In genomic region chr17:56255429-56255828, GRCm38 (mm10) we compare ENCODE assay signal across 8 mouse cellular contexts. TPM values are rescaled to one million over a fixed set of nuclear protein-coding genes. Genes with fewer than 3 reads are reported as not detected.
A peak's percentile ranks its signal among the peaks of the same experiment; 100 is the strongest.
DNase-seq lines count a peak whose midpoint lies in the region; ATAC-seq lines count a peak whose summit lies in the region.

No protein-coding gene starts in this region.

- 20% methylated on average over 9 of the region's 9 CpGs for WGBS in neural tube, embryonic 11.5 days
- 20% methylated on average over 9 of the region's 9 CpGs for WGBS in heart, embryonic 13.5 days
- 20% methylated on average over 9 of the region's 9 CpGs for WGBS in midbrain, embryonic 12.5 days

- ATAC-seq in neural tube, embryonic 11.5 days (ENCODE audit: insufficient read depth, low FRiP score, low TSS enrichment): peak; percentile 3; the same call in 1 of the 2 replicates
- no peak for ATAC-seq in heart, embryonic 13.5 days (ENCODE audit: extremely low read depth, insufficient number of reproducible peaks, low FRiP score, low TSS enrichment)
- ATAC-seq in midbrain, embryonic 12.5 days (ENCODE audit: low FRiP score, low read depth): peak; percentile 13

- H3K9ac ChIP-seq in neural tube, embryonic 11.5 days (ENCODE audit: low read length): no peak overlapping the region
- H3K9ac ChIP-seq in heart, embryonic 13.5 days: peak overlapping the region; percentile 40; the same call in 1 of the 2 replicates
- H3K9ac ChIP-seq in midbrain, embryonic 12.5 days (replicated peaks): no peak overlapping the region

- H3K27me3 ChIP-seq in neural tube, embryonic 11.5 days (ENCODE audit: control insufficient read depth, insufficient read depth, low read length): no peaks in the 10 kb centered on the region
- H3K27me3 ChIP-seq in heart, embryonic 13.5 days (replicated peaks): no peaks in the 10 kb centered on the region; the same call in 1 of the 2 replicates
- no peaks in the 10 kb centered on the region for H3K27me3 ChIP-seq in midbrain, embryonic 12.5 days

- H3K36me3 ChIP-seq in neural tube, embryonic 11.5 days (ENCODE audit: control insufficient read depth, insufficient read depth, low read length): no peaks in the 10 kb centered on the region; the same call in 1 of the 2 replicates
- peaks cover 26% of the 10 kb centered on the region for H3K36me3 ChIP-seq in heart, embryonic 13.5 days
- peaks cover 22% of the 10 kb centered on the region for H3K36me3 ChIP-seq in midbrain, embryonic 12.5 days

- H3K4me1 ChIP-seq in neural tube, embryonic 11.5 days (ENCODE audit: control insufficient read depth, insufficient read depth, low read length): peaks cover 13% of the 10 kb centered on the region; the same call in 1 of the 2 replicates
- peaks cover 43% of the 10 kb centered on the region for H3K4me1 ChIP-seq in heart, embryonic 13.5 days
- peaks cover 41% of the 10 kb centered on the region for H3K4me1 ChIP-seq in midbrain, embryonic 12.5 days

- peak overlapping the region; percentile 2 for H3K4me2 ChIP-seq in neural tube, embryonic 11.5 days (ENCODE audit: low read depth)
- peak overlapping the region; percentile 85 for H3K4me2 ChIP-seq in heart, embryonic 13.5 days
- H3K4me2 ChIP-seq in midbrain, embryonic 12.5 days (replicated peaks): peak overlapping the region; percentile 73

- no peak overlapping the region for H3K4me3 ChIP-seq in neural tube, embryonic 11.5 days (ENCODE audit: low read depth, low read length)
- H3K4me3 ChIP-seq in heart, embryonic 13.5 days: peak overlapping the region; percentile 73; the same call in 1 of the 2 replicates
- H3K4me3 ChIP-seq in midbrain, embryonic 12.5 days: peak overlapping the region; percentile 75

- no peak overlapping the region for H3K27ac ChIP-seq in neural tube, embryonic 11.5 days (ENCODE audit: low read depth, low read length)
- peak overlapping the region; percentile 61; the same call in 1 of the 2 replicates for H3K27ac ChIP-seq in heart, embryonic 13.5 days (replicated peaks)
- H3K27ac ChIP-seq in midbrain, embryonic 12.5 days (replicated peaks): peak overlapping the region; percentile 8; the same call in 1 of the 2 replicates

- DNase-seq in adrenal gland, adult (ENCODE audit: inconsistent age in 2 of 2, low spot score in 1 of 2): peak; percentile 67 to 80
- DNase-seq in adrenal gland, postnatal 25 days: no peak
- peak; percentile 47 for DNase-seq in neural tube, embryonic 11.5 days (ENCODE audit: low spot score)
- DNase-seq in neural tube, embryonic 10.5 days (ENCODE audit: extremely low spot score, low spot score): no peak
- DNase-seq in layer of hippocampus, adult 9-11 months: peak; percentile 70
- no peak for DNase-seq in ovary, postnatal 10 days (ENCODE audit: low spot score)

- no peaks in the 10 kb centered on the region for H3K9me3 ChIP-seq in neural tube, embryonic 11.5 days (ENCODE audit: control insufficient read depth, low read length)
- H3K9me3 ChIP-seq in heart, embryonic 13.5 days: no peaks in the 10 kb centered on the region
- H3K9me3 ChIP-seq in midbrain, embryonic 12.5 days: no peaks in the 10 kb centered on the region

RNA-seq across cellular contexts. Expression of gene Fem1a, which starts 1.2 kb away (rescaled TPM):
- 30.0 and 32.0 TPM in 2 replicates for total RNA-seq in adrenal gland, postnatal 25 days (2021)
- polyA plus RNA-seq in neural tube, embryonic 11.5 days (2014; fragmentation: Nextera tagmentation; extraction: Ambion mirVana): 16.8 and 18.3 TPM in 2 replicates
- 17.2 and 18.5 TPM in 2 replicates for polyA plus RNA-seq in heart, embryonic 13.5 days (2015; fragmentation: Nextera tagmentation; extraction: Ambion mirVana)
- 17.9 and 18.6 TPM in 2 replicates for polyA plus RNA-seq in midbrain, embryonic 12.5 days (2016; fragmentation: Nextera tagmentation; extraction: Ambion mirVana)

RNA-seq across cellular contexts. Expression of gene Ticam1, which starts 21.2 kb away (rescaled TPM):
- total RNA-seq in adrenal gland, postnatal 25 days (2021): 25.1 and 28.8 TPM in 2 replicates
- 2.4 and 2.5 TPM in 2 replicates for polyA plus RNA-seq in neural tube, embryonic 11.5 days (2014; fragmentation: Nextera tagmentation; extraction: Ambion mirVana)
- 7.7 and 8.4 TPM in 2 replicates for polyA plus RNA-seq in heart, embryonic 13.5 days (2015; fragmentation: Nextera tagmentation; extraction: Ambion mirVana)
- 1.7 TPM in 2 replicates for polyA plus RNA-seq in midbrain, embryonic 12.5 days (2016; fragmentation: Nextera tagmentation; extraction: Ambion mirVana)

RNA-seq across cellular contexts. Expression of gene Dpp9, which starts 36.7 kb away (rescaled TPM):
- total RNA-seq in adrenal gland, postnatal 25 days (2021): 40.4 and 41.3 TPM in 2 replicates
- 39.1 and 42.5 TPM in 2 replicates for polyA plus RNA-seq in neural tube, embryonic 11.5 days (2014; fragmentation: Nextera tagmentation; extraction: Ambion mirVana)
- polyA plus RNA-seq in heart, embryonic 13.5 days (2015; fragmentation: Nextera tagmentation; extraction: Ambion mirVana): 21.8 and 22.4 TPM in 2 replicates
- 41.0 and 43.9 TPM in 2 replicates for polyA plus RNA-seq in midbrain, embryonic 12.5 days (2016; fragmentation: Nextera tagmentation; extraction: Ambion mirVana)

RNA-seq across cellular contexts. Expression of gene Plin3, which starts 37.2 kb away (rescaled TPM):
- 59.7 and 102 TPM in 2 replicates for total RNA-seq in adrenal gland, postnatal 25 days (2021)
- 33.0 and 37.8 TPM in 2 replicates for polyA plus RNA-seq in neural tube, embryonic 11.5 days (2014; fragmentation: Nextera tagmentation; extraction: Ambion mirVana)
- polyA plus RNA-seq in heart, embryonic 13.5 days (2015; fragmentation: Nextera tagmentation; extraction: Ambion mirVana): 67.1 and 71.8 TPM in 2 replicates
- polyA plus RNA-seq in midbrain, embryonic 12.5 days (2016; fragmentation: Nextera tagmentation; extraction: Ambion mirVana): 28.9 and 29.0 TPM in 2 replicates

RNA-seq across cellular contexts. Expression of gene Arrdc5, which starts 44.7 kb away (rescaled TPM):
- not detected in 2 replicates for total RNA-seq in adrenal gland, postnatal 25 days (2021)
- not detected in 2 replicates for polyA plus RNA-seq in neural tube, embryonic 11.5 days (2014; fragmentation: Nextera tagmentation; extraction: Ambion mirVana)
- not detected in 2 replicates for polyA plus RNA-seq in heart, embryonic 13.5 days (2015; fragmentation: Nextera tagmentation; extraction: Ambion mirVana)
- not detected in 2 replicates for polyA plus RNA-seq in midbrain, embryonic 12.5 days (2016; fragmentation: Nextera tagmentation; extraction: Ambion mirVana)

Comparison
In these comparisons a context has a peak if more than half of its experiments do, and no peak if none do; other contexts are left out.
1. DNase-seq: peak in adrenal gland, adult (2 of 2), neural tube, embryonic 11.5 days (single experiment) and layer of hippocampus, adult 9-11 months (single experiment); none in adrenal gland, postnatal 25 days (single experiment), neural tube, embryonic 10.5 days (single experiment) and ovary, postnatal 10 days (single experiment).
2. H3K4me2 ChIP-seq: peak in every context shown above with its lines; median percentile 85 in heart, embryonic 13.5 days; 73 in midbrain, embryonic 12.5 days; 2 in neural tube, embryonic 11.5 days.